In genomic region chr5:82007955-82008354, GRCm38 (mm10) we compare ENCODE assay signal across 18 mouse cellular contexts.
DNase-seq lines count a peak whose midpoint lies in the region; ATAC-seq lines count a peak whose summit lies in the region.
"Had no signal": no experiment of that assay in that cellular context is flagged by ENCODE, and none has a peak within 500 bp of the region (broad histone marks: within the 10 kb centered on the region; RNA-seq: fewer than 3 reads in every experiment).

No protein-coding gene starts in this region.

- DNase-seq in frontal cortex, postnatal 36 days (ENCODE audit: low spot score in 2 of 2) = no peak
- peak; percentile 4 for DNase-seq in brain, adult 2 months (ENCODE audit: low read depth, low spot score)
- no peak for DNase-seq in lung, postnatal 10 days
- DNase-seq: adrenal gland, adult 2 months; adrenal gland, adult 8-10 months; adrenal gland, postnatal 10 days; adrenal gland, postnatal 14 days; adrenal gland, postnatal 25 days; adrenal gland, postnatal 36 days; B cell, adult 2 months; cerebellum, adult 11 months; cerebellum, adult 11-12 months; cerebellum, adult 18-20 months; cerebellum, adult 2 months had no signal

- peak; percentile 95 for ATAC-seq in frontal cortex, adult (ENCODE audit: low TSS enrichment)
- ATAC-seq: activated CD4-positive, CD25-positive, alpha-beta regulatory T cell, adult 4 months; CD4-positive, CD25-positive, alpha-beta regulatory T cell, adult 4 months; Patski had no signal
